Mouse (Mus musculus) CD4-positive, CD25-positive, alpha-beta regulatory T cell, adult 2 months (primary cell): ENCODE data around the gene Itgb2l.

Experiments
- DNase-seq: peaks from one replicate; pipeline ENCODE4 v3.0.0-alpha.2; 2012; ENCODE audit warnings: low read depth, low spot score

Gene Itgb2l

GRCm38 (mm10) chr16:96429046-96429445, 14.4 kb downstream of the Itgb2l start:
- DNase-seq = no peak

GRCm38 (mm10) chr16:96426671-96427070, 16.7 kb downstream of the Itgb2l start:
- no peak for DNase-seq

- DNase-seq = no peak
Observed at GRCm38 (mm10) chr16:96425044-96425443, 18.4 kb downstream of the Itgb2l start.

DNA sequence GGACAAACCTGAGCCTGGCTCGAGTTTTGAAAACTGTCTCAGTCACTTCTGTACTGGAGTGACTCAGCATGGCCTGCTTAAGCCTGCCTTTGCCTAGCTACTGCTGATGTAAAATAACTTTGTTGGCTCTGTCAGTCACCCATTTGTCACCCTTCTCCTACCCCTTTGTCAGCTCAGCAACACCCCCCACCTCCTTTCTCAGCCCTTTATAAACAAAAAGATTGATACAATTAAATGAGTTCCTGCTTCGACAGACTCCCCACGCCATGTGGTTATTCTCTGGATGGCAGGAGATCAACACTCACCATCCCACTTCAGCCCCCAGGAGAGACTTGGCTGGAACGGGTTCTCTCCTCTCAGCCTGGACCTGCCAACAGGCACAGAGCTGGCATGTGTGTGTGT, 35.4 kb downstream of the Itgb2l start:
- no peak for DNase-seq

- DNase-seq = no peak
Observed at GRCm38 (mm10) chr16:96406312-96406711, 37.1 kb downstream of the Itgb2l start.

DNA sequence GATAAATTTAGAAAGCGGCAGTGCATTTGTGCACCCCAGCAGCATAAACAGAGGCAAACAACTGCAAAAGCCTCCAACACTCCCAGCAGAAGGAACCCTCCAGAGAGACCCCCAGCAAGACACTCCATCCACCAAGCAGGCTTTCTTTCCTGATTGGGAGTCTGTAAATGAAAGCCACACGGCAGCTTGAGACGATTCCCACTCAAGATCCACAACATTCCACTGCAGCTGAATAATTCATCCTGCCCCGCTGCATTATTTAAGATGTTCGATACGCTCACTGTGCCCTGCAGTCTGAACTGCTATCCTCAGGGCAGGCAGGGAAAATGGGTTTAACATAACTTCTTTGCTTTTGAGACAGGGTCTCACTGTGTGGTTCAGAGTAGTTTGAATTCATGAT, 41.1 kb downstream of the Itgb2l start:
- no peak for DNase-seq

DNA sequence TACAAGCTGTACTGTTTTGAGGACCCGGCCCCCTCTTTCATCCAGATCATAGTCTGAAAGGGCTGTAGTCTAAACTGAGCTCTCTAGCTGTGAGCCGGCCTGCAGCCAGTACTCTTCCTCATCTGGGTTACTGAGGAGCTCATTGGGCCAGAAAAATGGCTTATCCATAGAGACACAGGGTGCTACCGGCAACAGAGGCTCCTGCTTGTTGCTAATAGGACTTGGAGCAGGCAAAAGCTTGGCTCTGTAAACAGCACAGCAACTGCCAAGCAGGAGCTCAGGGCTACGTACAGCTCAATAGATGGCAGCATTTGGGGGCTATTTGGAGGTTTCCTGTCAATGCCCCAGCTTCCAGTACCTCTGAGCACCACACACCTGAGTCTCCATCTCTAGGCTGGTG, 43.4 kb downstream of the Itgb2l start:
- no peak for DNase-seq

GRCm38 (mm10) chr16:96398806-96399205, 44.6 kb downstream of the Itgb2l start:
- no peak for DNase-seq

DNA sequence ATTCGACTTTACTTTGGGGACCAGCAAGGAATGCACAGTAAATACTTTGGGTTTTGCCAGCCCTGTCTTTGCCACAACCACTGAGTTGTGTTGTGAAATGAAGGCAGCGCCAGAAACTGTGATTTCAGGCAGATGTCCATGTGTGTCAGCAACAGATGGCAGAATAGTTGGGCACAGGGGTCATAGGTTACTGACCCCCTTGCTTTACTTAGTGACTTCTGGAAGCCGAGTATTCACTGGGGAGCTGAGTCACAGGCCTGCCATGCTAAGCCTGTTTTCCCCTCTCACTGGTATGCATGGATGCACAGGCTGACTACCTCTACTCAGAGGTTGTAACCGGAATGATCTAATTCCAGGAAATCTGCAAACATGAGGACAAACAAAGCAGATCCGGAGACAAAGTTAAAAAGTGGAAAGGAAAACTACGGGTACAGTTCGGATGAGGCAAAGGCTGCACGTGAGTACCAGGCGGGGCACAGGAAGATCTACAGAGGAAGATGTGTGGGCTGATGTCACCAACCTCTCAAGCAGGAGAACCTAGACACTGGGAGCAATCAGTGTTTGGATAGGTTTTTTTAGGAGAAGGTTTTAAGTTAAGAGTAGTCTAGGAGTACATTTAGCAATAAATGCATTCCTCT, 47.3 kb downstream of the Itgb2l start:
- DNase-seq = no peak

GRCm38 (mm10) chr16:96395516-96395915, 47.9 kb downstream of the Itgb2l start:
- DNase-seq = no peak

- DNase-seq = no peak
Observed at GRCm38 (mm10) chr16:96391070-96391469, 52.3 kb downstream of the Itgb2l start.

- no peak for DNase-seq
Observed at GRCm38 (mm10) chr16:96388481-96388880, 54.9 kb downstream of the Itgb2l start.

DNA sequence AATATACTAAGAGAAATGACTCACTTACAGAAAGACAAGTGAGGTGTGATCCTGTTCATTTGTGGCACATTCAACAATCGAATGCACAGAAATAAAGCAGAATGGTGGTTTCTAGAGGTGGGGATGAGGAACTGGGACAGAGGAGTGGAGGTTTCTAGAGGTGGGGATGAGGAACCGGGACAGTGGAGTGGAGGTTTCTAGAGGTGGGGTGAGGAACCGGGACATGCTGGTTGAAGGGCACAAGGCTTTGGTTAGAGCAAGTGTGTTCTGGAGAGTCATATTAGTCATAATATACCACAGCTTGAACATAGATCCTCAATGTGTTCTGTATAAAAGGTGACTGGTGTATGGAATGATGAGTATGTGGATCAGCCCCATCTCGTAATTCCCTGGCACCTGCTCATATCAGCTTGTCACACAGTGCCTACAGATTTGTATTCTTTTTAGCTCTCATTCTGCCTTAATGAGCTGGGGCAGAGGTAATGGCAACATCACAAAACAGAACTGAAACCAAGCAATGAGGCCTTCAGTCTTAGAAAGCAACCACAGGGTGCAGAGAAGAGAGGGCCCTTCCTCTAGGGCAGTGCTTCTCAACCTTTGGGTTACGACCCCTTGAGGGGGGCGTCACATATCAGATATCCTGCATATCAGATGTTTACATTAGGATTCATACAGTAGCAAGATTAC, 55.6 kb downstream of the Itgb2l start:
- DNase-seq = no peak

GRCm38 (mm10) chr16:96384741-96385140, 58.7 kb downstream of the Itgb2l start:
- DNase-seq = no peak

DNA sequence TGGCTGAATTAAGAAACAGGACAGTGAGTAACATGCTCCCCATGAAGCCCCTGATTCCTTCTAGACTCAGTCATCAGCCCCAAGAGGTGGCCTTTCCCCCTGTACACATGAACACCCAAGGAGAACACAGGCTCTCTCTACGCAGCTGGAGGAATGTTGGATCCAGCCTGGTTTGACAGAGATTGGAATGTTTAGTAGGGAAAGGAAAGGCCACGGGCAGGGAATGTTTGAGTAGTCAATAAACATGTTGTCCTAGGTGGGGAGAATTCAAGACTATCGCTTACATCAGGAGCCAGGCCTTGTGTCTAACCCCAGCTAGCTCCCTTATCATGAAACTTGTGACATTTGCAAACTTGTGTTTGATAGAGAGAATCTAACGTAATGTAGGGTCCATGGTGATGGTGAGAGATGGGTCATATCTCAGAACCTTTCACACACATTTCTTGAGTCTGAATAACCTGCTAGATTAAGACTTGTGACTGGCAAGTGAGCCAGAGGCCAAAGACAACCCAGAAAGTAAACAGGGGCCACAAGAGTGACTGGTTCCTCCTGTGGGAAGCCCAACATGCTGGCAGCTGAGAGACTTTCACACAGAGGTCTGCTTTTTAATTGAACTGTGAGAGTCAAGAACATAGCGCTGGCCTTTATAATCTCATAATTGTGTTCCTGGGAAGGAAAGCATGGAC, 60.8 kb downstream of the Itgb2l start:
- DNase-seq = no peak

- DNase-seq = no peak
Observed at GRCm38 (mm10) chr16:96381435-96381834, 62.0 kb downstream of the Itgb2l start.

- no peak for DNase-seq
Observed at GRCm38 (mm10) chr16:96378111-96378510, 65.3 kb downstream of the Itgb2l start.

GRCm38 (mm10) chr16:96376342-96376741, 67.1 kb downstream of the Itgb2l start:
- DNase-seq = no peak

DNA sequence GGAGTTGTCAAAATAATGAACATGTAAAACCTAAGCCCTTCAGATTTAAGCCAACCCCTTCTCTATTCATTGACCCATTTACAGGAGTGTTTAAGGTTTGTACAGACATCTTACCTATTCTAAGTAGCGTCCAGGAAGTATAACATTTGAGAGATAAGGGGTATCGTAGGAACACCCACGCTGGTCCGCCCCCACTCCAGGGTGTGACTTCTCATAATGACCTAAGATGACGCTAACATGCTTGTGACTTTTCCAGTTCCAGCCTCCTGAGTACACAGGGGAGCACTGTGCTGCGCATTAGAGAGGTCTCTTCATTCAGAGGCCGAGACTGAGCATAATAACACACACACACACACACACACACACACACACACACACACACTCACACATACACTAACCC, 67.9 kb downstream of the Itgb2l start:
- DNase-seq = no peak

DNA sequence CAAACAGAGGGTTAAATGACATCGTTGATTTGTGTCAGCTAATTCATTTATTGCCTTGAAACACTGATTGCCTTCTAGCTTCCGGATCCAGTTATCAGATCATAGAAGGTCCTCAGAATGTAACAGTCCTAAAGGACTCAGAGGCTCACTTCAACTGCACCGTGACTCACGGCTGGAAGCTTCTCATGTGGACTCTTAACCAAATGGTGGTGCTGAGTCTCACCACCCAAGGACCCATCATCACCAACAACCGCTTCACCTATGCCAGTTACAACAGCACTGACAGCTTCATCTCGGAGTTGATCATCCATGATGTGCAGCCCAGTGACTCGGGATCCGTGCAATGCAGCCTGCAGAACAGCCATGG, 70.7 kb downstream of the Itgb2l start:
- no peak for DNase-seq
